Comparison of ENCODE assay signal across 23 mouse cellular contexts in genomic region chr2:174665404-174665803, GRCm38 (mm10). TPM values are rescaled to one million over a fixed set of nuclear protein-coding genes. Genes with fewer than 3 reads are reported as not detected.
DNase-seq lines count a peak whose midpoint lies in the region; ATAC-seq lines count a peak whose summit lies in the region.
"Had no signal": no experiment of that assay in that cellular context is flagged by ENCODE, and none has a peak within 500 bp of the region (broad histone marks: within the 10 kb centered on the region; RNA-seq: fewer than 3 reads in every experiment).

No protein-coding gene starts in this region.

- no peak overlapping the region for H3K27ac ChIP-seq in kidney, embryonic 15.5 days
- H3K27ac ChIP-seq: embryonic facial prominence, embryonic 10.5 days; embryonic facial prominence, embryonic 13.5 days; forebrain, embryonic 12.5 days; forebrain, embryonic 15.5 days; hindbrain, embryonic 12.5 days; hindbrain, embryonic 15.5 days had no signal

- no peak overlapping the region for H3K9ac ChIP-seq in kidney, embryonic 15.5 days
- H3K9ac ChIP-seq: embryonic facial prominence, embryonic 13.5 days; forebrain, embryonic 12.5 days; forebrain, embryonic 15.5 days; hindbrain, embryonic 12.5 days; hindbrain, embryonic 15.5 days had no signal

- H3K4me1 ChIP-seq in kidney, embryonic 15.5 days: peaks cover 4% of the 10 kb centered on the region; the same call in 1 of the 2 replicates
- H3K4me1 ChIP-seq: embryonic facial prominence, embryonic 13.5 days; forebrain, embryonic 12.5 days; hindbrain, embryonic 15.5 days had no signal

- peak; percentile 25 for DNase-seq in embryo, embryonic 10 days (ENCODE audit: low spot score)
- no peak for DNase-seq in embryo, embryonic 9.5 days (ENCODE audit: extremely low spot score)
- no peak for DNase-seq in kidney, postnatal 10 days
- DNase-seq in R1 (ENCODE audit: low read depth, low spot score): peak; percentile 34
- no peak for DNase-seq in ovary, adult 18-20 months (ENCODE audit: low spot score)
- DNase-seq: adrenal gland, adult 2 months; adrenal gland, postnatal 14 days; cerebellum, adult 11 months; cerebellum, adult 2 months; cerebellum, adult 9-11 months; cerebellum, postnatal 25 days; gastrocnemius, postnatal 25 days; kidney, adult 11 months had no signal

- H3K4me3 ChIP-seq in kidney, embryonic 15.5 days (replicated peaks): no peak overlapping the region
- H3K4me3 ChIP-seq: embryonic facial prominence, embryonic 10.5 days; embryonic facial prominence, embryonic 13.5 days; erythroblast, embryonic 14.5 days; forebrain, embryonic 12.5 days; forebrain, embryonic 15.5 days; hindbrain, embryonic 12.5 days; hindbrain, embryonic 15.5 days had no signal

- peaks cover 1% of the 10 kb centered on the region; the same call in 1 of the 2 replicates for H3K27me3 ChIP-seq in kidney, embryonic 15.5 days
- H3K27me3 ChIP-seq: forebrain, embryonic 15.5 days; hindbrain, embryonic 12.5 days; hindbrain, embryonic 15.5 days had no signal

- H3K4me2 ChIP-seq in kidney, embryonic 15.5 days: no peak overlapping the region
- H3K4me2 ChIP-seq: embryonic facial prominence, embryonic 13.5 days; forebrain, embryonic 12.5 days; forebrain, embryonic 15.5 days; heart, embryonic 11.5 days; hindbrain, embryonic 12.5 days; hindbrain, embryonic 15.5 days had no signal

- no peaks in the 10 kb centered on the region for H3K9me3 ChIP-seq in kidney, embryonic 15.5 days (replicated peaks)
- H3K9me3 ChIP-seq: embryonic facial prominence, embryonic 10.5 days; embryonic facial prominence, embryonic 13.5 days; forebrain, embryonic 12.5 days; forebrain, embryonic 15.5 days; hindbrain, embryonic 12.5 days; hindbrain, embryonic 15.5 days had no signal

- H3K36me3 ChIP-seq in kidney, embryonic 15.5 days: no peaks in the 10 kb centered on the region
- H3K36me3 ChIP-seq: embryonic facial prominence, embryonic 10.5 days; embryonic facial prominence, embryonic 13.5 days; forebrain, embryonic 12.5 days; forebrain, embryonic 15.5 days; hindbrain, embryonic 12.5 days; hindbrain, embryonic 15.5 days had no signal

- WGBS in kidney, embryonic 15.5 days: 28% methylated on average over 5 of the region's 5 CpGs

- ATAC-seq in kidney, embryonic 15.5 days (replicated peaks; ENCODE audit: low FRiP score): peak; percentile 28; the same call in 1 of the 2 replicates
- ATAC-seq: forebrain, embryonic 15.5 days had no signal

RNA-seq across cellular contexts. Expression of gene Zfp831, which starts 22.1 kb away (rescaled TPM):
- not detected in 2 replicates for polyA plus RNA-seq in kidney, embryonic 15.5 days (2015; fragmentation: Nextera tagmentation; extraction: Ambion mirVana)
- polyA plus RNA-seq: embryonic facial prominence, embryonic 10.5 days; erythroblast, embryonic 14.5 days; forebrain, embryonic 12.5 days; forebrain, embryonic 15.5 days; heart, embryonic 11.5 days; intestine, embryonic 14.5 days had no signal

Comparison
In these comparisons a context has a peak if more than half of its experiments do, and no peak if none do; other contexts are left out.
1. DNase-seq: peak in embryo, embryonic 10 days (single experiment) and R1 (single experiment); none in embryo, embryonic 9.5 days (single experiment), kidney, postnatal 10 days (single experiment) and ovary, adult 18-20 months (single experiment).